Mouse (Mus musculus) cerebral cortex, adult 2 months (tissue): ENCODE data around the gene Ccdc114.

ENCODE experiments used
- WGBS: fragments of 180-500 bp; shearing (Covaris S2); methylation state at CpG from one replicate; pipeline ENCODE4 v1.1.7; 2018; 5-methylcytosine and 5-hydroxymethylcytosine counted together

Gene Ccdc114

DNA sequence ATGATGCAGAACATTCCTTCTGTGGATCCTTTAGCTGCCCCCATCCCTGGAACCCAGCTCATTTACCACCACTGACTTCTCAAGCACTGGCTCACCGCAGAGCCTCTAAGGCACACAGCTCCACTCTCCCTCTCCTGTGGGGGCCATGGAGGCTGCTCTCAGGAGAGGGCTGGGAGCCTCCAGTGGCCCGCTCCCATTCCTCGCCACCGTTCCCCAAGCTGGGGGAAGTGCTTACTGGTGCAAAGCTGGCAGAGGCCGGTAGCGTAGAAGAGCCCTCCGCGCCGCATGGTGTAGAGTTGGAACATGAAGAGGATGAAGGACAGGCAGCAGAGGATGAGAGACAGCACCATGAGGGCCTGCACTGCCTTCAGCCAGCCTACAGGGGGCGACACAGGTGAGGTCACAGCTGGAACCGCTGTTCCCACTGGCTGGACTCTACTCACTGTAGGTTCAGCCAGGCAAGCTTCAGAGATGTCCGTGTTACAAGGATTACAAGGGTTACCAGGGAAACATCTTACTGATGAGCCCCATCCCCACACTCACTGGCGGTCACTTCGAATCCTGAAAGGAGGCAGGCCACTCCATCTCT is 4.7 kb upstream of the Ccdc114 start:
- 75% methylated on average over 14 of the region's 14 CpGs for WGBS

DNA sequence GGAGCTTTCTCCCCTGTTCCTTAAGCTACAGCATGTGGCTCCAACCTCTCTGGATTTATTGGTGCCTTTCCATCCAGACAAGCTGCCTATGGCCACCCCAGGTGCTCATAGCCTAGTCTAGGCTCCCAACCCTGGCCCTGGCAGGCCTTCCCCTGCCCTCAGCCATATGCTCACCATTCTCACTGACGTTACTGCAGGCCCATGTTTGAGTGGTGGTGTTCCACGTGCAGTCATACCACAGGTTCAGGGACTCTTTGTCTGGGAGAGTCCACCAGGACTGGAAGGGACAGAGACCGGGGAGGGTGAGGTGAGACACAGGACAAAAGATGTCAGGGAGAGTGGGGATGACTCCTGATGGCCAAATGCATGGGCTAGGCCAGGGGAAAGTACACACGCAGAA is 4.1 kb upstream of the Ccdc114 start:
- WGBS: 76% methylated on average over 4 of the region's 4 CpGs

DNA sequence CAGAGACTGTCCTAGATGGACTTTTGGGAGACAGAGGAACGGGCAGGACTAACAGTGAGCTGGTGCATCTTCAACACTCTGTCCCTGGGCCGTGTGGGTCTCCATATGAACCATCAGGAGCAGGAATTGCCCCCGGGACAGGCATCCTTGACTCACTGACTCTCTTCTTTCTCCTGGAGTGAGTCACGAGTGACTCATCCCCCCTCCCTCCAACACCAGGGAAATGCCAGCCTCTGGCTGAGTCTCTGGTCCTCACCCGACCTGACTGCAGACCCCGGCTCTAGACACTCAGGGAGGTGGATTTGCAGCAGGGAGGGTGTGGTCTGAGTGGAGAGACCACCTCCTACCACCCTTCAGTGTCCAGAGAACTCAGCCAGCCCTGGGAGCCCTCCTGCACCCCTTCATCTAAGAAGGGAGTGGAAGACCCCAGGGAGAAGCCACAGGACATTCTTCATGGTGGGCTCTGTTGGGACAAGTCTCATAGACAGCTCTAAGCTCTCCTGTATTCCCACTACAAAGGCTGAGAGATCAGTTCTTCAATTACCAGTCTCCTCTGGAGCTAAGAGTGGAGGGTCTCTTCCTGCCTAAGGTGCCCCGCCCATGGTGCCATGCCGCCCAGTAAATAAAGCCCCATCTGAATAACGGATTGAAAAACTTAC is 3.2 kb upstream of the Ccdc114 start:
- WGBS: 50% methylated on average over 9 of the region's 9 CpGs

DNA sequence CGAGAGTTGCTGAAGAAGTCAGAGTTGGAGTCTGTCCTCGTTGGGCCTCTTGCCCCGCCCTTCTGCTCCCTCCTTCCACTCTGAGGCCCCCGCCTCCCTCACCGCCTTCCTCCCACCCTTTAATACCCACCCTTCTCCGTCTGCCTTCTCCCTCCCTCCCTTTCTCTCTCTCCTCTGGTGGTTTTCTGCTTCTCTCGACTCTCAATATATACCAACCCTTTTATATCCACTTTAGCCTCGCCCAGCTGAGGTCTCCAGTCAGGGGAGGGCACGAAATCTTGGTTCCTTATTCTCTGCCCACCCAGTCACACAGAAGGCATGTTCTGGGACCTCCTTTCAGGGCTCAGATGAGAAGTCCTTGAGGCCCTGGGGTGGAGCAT is 2.6 kb upstream of the Ccdc114 start, which contains the start of gene Emp3:
Gene Emp3, minus strand, starts transcription at position 163 of the 380 bp plus-strand sequence.
- WGBS: 47% methylated on average over 9 of the region's 9 CpGs

DNA sequence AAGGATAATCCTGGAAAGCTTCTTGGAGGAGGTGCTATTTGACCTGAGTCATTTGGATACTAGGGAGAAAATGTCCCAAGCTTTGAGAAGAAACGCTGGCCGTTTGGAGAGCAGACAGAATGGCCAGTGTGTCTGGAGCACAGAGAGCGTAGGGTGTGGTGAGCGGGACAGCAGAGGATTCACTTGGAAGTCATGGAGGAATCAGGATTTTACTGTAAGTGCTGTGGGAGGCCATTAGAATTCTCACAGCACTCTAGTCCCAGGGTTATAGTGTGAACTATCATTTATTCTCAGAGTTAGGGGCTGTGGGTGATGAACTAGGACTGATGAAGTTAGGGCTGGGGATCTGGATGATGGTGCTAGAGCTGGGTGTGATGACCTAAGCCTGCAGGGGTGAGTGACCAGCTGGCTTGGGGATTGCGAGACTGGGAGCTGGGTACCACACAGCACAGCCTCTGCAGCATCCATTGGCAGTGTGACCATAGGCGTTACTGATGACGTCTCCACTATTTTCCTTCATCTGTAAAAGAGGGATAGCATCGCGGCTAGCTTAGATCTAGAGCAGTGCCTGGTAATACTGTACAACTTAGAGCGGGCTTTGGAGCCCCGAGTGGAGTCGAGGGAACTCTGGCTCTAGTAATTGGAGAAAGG is 1.8 kb upstream of the Ccdc114 start:
- WGBS: 77% methylated on average over 12 of the region's 12 CpGs

DNA sequence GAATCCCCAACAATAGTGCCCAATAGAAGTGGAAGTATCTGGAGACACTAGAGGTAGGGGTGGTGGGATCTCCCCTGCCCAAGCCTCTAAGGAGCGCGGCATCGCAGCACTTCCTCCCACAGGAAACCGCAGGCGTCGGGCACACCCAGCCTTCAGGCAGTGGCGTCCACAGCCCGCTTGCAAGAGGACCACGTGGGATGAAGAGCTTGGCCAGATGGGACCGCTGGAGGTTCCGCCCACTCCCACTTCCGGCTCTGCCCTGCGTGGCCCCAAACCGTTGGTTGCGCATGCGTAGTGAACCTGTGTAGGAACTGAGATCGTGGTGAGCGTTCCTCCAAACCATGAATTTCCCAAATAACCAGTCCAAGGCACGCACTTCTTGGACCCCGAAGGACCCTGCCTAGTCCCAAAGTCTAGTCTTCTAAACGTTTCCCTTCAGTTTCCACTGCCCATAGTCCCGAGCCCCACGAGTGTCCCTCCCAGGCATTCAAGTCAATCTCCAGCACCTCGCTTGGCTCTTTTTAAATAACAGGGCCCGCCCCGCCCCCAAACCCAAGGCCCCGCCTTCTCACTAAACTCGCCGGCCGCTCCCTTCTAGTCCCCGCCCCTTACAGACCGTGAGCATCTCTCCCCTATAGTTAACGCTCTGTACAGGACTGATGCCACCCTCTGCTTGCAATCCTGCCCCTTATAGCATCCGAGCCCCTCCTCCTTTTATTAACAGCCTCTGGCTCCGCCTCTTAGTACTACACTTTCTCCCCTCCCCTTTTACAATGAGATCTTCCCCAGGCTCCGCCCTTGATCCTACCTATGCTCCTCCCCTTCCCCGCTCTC is 727 bp upstream of the Ccdc114 start:
- WGBS: under 1% methylated on average over 37 of the region's 37 CpGs

DNA sequence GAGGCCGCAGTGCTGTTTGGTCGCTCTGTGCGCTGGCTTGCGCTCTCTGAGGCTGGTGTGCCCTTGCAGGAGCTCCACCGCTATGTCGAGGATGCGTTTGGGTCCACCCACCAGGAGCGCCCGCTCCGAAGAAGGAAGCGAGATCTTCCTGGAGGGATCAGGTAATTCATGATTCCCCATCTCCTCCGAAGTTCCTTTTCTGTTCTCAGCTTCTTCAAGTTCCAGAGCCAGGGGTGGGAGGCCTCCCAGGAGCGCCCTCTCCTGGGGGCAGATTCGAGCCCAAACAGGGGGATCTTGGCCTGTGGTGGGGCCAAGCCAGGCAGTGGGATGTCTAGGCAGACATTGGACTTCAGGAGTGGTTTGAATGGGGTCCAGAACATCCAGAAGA is 551 bp downstream of the Ccdc114 start:
- whole genome bisulfite sequencing: 38% methylated on average over 14 of the region's 14 CpGs

DNA sequence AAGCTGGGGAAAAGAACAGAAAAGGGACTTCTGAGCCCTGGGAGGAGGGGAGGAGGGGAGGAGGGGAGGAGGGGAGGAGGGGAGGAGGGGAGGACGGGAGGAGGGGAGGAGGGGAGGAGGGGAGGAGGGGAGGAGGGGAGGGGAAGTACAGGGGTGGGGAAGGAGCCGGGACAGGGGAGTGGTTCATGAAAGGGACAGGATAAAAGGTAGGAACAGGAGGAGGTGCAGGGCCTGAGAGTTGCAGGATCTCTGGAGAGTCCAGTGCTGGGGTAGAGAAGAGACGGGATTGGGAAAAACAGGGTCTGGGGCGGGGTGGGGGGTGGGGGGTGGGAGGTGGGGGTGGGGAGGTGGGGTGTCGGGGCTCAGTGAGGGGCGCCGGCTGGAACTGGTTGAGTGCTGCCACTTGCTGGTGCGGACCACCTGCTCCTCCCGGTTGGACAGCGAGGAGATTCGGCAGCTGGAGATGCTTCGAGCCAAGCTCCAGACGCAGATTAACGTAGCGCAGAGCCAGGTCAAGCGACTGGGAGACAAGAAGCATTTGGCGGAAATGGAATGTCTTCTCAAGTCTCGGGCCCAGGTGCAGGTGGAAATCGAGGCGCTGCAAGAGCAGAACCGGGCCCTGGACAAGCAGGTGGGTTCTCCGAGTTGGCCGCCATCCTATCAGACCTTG is 4.9 kb downstream of the Ccdc114 start:
- 33% methylated on average over 19 of the region's 23 CpGs for WGBS

DNA sequence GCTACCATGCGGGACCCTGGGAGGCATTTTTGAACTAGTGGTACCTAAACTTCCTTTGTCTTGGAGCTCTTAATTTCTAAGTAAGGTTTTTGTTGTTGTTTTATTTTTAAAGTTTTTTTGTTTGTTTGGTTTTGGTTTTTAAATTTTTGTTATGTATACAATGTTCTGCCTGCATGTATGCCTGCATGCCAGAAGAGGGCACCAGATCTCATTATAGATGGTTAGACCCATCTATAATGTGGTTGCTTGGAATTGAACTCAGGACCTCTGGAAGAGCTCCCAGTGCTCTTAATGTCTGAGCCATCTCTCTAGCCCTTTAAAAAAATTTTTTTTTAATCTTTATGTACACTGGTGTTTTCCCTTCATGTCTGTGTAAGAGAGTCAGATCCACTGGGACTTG is 5.8 kb downstream of the Ccdc114 start:
- WGBS: 100% methylated on average over 1 of the region's 1 CpGs

DNA sequence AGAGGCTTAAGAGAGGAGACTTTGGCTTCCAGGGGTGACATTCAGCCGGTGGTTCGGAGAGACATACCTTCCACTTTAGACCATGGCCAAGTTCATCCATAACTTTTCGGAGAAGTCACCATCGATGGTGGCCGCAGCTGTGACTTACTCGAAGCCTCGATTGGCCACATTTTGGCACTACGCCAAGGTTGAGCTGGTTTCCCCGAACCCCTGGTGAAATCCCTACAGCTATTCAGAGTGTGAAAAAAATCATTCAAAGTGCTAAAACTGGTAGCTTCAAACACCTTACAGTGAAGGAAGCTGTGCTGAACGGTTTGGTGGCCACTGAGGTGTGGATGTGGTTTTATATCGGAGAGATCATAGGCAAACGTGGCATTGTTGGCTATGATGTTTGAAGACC is 9.9 kb downstream of the Ccdc114 start:
- 88% methylated on average over 12 of the region's 12 CpGs for WGBS

DNA sequence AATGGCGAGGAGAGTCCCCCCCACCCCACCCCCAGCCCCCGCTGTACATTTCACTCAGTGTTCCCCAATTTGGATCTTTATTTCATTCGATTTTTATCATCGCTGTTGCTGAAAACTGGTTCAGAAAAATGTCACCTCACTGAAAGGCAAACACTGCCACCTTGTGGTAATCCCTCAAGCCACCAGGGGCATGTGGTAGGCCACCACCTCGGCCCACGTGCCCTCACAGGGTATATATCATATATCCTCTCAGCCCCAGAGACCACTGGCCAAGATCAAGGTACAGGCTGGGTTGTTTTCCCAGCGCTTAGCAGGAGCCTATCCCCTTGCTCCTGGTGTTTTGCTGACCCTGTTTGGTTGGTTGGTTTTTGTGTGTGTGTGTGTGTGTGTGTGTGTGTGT is 11.2 kb downstream of the Ccdc114 start:
- 15% methylated on average over 7 of the region's 7 CpGs for WGBS

DNA sequence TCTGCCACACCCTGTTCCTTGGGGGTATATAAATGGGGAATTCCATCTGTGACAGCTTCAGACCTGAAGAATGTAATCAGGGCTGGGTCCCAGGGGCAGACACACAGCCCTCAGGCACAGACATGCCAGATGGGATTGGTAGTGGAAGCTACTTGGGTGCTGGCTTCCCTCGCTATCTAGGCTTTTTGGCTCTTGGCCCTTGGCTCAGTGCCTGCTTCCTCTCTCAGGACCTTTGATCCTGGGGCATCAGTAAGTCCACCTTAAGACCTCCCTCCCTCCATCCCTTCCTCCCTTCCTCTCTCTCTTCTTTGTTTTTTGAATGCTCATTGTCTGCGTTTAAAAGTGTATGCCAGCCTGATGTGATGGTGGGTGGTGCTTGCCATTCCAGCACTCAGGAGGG is 16.0 kb downstream of the Ccdc114 start:
- 55% methylated on average over 2 of the region's 2 CpGs for WGBS

DNA sequence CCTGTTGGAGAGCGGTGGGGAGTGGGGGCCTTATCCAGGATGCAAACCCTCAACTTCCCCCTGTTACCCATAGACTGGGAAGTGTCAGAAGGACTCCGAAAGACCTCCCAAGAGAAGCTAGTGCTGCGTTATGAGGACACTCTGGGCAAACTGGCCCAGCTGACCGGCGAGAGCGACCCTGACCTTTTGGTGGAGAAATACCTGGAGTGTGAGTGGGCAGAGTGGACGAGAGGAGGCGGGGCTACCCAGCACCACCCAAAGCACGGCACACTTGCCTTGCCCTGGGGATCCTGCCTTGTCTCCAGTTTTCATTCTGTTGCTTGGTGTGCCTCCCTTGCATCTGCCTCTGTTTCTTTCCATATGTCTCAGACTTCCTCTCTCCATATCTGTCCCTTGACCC is 18.1 kb downstream of the Ccdc114 start:
- 92% methylated on average over 9 of the region's 9 CpGs for WGBS

DNA sequence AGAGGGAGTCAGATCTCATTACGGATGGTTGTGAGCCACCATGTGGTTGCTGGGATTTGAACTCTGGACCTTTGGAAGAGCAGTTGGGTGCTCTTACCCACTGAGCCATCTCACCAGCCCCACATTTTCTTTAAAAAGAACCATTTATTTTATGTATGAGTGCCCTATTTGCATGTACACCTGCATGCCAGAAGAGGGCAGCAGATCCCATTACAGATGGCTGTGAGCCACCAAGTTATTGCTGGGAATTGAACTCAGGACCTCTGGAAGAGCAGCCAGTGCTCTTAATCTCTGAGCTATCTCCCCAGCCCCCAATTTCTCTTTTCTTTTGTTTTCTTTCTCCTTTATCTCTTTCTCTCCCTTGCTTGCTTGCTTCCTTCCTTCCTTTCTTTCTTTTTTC is 19.4 kb downstream of the Ccdc114 start:
- WGBS: 58% methylated on average over 1 of the region's 1 CpGs

DNA sequence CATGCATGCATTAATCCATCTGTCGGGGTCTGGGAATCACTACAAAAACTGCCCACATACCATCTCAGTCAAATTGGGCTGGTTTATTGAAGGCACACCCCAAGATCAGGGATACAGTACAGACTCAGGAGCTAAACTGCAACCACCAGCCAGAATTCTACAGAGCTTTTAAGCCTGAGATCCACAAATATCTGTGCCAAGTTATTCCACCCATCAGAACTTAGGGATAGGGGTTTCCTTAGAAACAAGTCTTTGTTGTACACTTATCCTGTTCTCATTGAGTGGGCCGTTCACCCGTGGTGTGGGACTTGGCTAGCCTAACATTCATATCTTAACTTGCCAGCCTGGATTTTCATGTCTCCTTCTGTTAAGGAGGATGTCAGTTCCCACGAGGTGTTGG is 25.2 kb downstream of the Ccdc114 start:
- 42% methylated on average over 4 of the region's 4 CpGs for WGBS

DNA sequence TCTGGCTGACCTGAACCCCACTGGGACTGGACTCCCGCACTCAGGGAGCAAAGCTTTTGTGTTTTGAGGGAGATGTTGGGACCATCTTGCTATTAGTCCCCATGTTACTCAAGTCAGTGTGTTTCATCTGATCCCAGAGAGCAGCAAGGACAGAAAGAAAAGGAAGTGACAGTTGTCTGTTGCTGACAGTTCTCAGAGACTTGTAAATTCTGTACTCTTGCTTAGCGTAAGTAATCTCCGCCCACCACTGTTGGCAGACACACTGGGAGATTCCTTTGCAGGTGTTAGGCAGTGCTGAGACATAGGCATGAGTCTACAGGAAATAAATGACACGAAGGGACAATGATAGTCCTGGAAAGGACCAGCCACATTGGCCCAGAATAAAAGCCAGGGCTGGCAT is 32.7 kb downstream of the Ccdc114 start:
- 46% methylated on average over 4 of the region's 4 CpGs for WGBS

DNA sequence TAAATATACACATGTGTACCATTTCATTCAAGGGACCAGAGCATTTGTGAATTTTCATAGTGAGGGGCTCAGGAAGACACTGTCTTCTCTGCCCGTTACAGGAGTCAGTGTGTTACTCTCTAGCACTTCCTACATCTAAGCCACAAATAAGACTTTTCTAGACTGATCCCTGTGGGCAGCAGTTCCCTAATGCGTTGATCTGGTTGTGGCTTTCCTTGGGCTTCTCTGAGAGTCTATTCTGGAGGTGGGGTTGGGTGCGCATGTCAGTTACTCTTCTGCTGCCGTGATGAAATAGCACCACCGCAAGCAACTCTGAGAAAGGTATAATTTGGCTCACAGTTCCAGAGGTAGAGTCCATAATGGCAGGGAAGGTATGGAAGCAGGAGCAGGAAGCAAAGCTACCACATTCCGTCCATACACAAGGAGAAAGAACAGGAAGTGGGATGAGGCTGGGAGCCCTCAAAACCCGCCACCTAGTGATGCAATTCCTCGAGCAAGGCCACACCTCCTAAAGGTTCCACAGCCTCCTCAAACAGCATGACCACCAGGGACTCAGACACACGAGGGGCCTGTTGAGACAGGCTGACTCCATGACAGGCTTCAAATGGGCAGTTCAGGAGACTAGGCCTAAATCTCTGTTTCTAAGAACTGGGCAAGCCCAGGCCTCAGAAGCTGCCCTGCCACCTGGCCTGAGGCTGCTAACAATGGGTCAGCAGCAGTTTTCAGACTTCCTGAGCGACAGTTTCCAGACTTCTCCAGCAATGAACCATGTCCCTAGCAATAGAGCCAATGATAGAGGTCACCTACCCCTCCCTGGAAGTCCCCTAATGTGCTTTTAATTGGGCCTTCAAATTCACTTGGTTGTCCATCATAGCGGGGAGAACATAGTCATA is 48.2 kb downstream of the Ccdc114 start:
- 84% methylated on average over 11 of the region's 11 CpGs for WGBS

DNA sequence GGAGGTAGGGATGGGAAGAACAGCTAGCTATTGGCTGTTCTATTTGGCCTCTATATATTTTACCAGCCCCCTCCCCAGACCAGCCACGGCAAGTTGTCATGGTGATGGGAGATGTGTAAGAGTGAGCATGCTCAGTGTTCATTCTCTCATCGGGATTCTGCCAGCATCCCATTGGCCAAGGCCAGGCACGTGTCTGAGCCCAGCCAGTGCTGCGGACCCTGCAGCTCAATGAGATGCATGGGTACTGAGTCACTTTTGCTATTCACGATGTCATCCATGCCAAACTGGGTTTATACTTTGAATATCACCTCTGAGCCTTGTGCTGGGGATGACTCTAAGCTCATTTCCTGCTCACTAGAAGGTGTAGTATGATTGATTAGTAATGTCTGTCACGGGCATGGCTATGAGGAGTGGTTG is 49.4 kb downstream of the Ccdc114 start:
- WGBS: 57% methylated on average over 6 of the region's 6 CpGs

DNA sequence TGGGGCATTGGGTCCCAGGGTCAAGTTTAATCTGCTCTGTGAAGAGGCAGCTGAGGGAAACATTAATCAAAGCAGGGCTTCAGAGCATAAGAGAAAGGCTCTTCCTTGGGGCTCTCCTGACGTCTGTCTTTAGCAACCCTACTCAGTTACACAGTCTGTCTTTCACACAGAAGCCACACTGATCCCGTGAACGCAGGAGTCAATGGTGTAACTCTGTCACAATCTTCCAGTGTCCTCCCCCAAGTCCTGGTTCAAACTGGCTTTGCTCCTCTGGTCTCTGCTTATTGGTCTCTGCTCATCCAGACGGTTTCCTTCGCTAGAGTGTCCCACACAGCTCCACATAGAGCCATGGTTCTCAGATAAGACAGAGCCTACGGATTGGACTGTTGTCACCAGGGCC is 50.2 kb downstream of the Ccdc114 start:
- 81% methylated on average over 6 of the region's 6 CpGs for WGBS

DNA sequence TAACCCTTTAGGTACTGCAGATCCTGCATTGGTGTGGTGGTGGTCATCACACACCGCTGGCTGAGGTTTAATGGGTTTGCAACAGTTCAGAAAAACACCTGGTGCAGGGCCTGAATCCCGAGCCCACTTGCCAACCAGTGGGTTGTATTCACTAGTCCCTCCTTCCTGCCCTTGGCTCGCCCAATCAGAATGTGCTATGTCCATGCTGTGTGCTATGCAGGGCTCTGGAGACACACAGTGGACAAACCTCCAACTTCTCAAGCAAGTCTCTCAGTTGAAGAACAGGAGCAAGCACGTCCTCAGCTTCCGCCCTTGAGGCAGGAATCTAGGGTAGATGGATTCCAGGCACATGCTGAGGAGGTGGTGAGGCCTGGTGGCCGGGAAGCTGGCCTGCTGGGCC is 50.6 kb downstream of the Ccdc114 start:
- WGBS: 83% methylated on average over 6 of the region's 6 CpGs

DNA sequence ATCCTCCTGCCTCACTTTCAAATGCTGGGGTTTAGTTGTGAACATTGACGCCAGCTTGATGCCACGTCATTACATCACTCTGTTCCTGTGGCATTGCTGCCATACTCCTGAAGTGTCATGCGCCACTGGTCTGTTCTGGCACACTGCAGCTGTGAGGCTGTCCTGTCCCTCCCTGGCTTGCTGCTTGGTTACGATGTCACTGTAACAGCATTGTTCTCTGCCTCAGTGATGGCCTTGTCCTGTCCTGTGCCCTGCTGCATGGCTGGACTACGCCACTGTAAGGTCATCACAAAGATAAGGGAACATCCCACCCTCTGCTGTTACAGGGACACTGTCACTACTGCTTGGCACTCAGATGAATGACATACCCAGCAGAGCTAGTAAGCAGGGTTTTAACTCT is 57.7 kb downstream of the Ccdc114 start:
- WGBS: 81% methylated on average over 5 of the region's 5 CpGs
